8 mouse cellular contexts compared by ENCODE assay signal in the genomic region with DNA sequence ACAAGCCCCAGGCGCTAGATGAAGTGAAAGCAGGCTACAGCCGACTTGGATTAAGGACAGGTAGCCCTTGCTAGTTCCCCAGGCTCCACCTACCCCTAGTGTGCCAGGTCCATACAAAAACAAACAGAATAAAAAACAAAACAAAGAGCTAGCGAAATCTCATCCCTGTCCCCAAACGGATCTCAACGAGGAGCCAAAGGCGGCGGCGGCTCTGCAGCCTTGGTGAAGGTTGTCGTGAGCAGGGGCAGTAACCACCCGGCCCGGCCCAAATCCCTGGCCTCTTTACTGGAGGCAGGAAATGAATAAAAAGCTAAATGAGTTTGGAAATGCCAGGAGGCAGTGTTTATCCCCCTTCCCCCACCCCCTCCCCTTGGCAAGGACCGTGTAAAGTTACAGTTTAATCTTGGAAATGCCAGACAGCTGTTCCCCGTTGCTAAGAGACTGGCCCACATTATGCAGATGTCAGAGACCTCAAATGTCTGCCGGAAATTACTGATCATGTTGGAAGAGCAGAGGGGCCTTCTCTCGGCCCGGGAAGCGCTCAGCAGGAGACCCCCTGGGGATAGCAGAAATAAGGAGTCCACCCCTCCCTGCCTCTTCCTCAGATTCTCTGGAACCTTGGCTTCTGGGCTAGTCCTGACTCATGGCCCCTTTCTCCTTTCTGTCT.
DNase-seq lines count a peak whose midpoint lies in the region; ATAC-seq and TF ChIP-seq lines count a peak whose summit lies in the region.

No protein-coding gene starts in this region.

- no peak overlapping the region for H3K4me3 ChIP-seq in testis, adult 2 months (ENCODE audit: control insufficient read depth, low read depth, low read length)
- H3K4me3 ChIP-seq in hindbrain, postnatal 0 days (ENCODE audit: low read length), result no peak overlapping the region
- peak overlapping the region; percentile 9; the same call in 1 of the 2 replicates for H3K4me3 ChIP-seq in limb, embryonic 15.5 days

- H3K4me2 ChIP-seq in hindbrain, postnatal 0 days (ENCODE audit: low read depth, low read length), result peak overlapping the region; percentile 40
- peak overlapping the region; percentile 42 for H3K4me2 ChIP-seq in limb, embryonic 15.5 days

- no peaks in the 10 kb centered on the region for H3K9me3 ChIP-seq in hindbrain, postnatal 0 days (ENCODE audit: low read length)
- H3K9me3 ChIP-seq in limb, embryonic 15.5 days, result no peaks in the 10 kb centered on the region

- no peak for TF ChIP-seq POLR2A in testis, adult 2 months (IDR thresholded peaks at IDR 0.05; ENCODE audit: control insufficient read depth, low read depth, low read length)

- H3K36me3 ChIP-seq in testis, adult 2 months (ENCODE audit: control insufficient read depth, insufficient read depth, low read length), result no peaks in the 10 kb centered on the region
- H3K36me3 ChIP-seq in hindbrain, postnatal 0 days (ENCODE audit: insufficient read depth, low read length), result no peaks in the 10 kb centered on the region
- H3K36me3 ChIP-seq in limb, embryonic 15.5 days, result no peaks in the 10 kb centered on the region

- peak; percentile 11; the same call in 1 of the 2 replicates for ATAC-seq in hindbrain, postnatal 0 days
- peak; percentile 33; the same call in 1 of the 2 replicates for ATAC-seq in limb, embryonic 15.5 days (ENCODE audit: insufficient number of reproducible peaks, low FRiP score, low TSS enrichment, low read depth)

- TF ChIP-seq CTCF in testis, adult 2 months (IDR thresholded peaks at IDR 0.05; ENCODE audit: control insufficient read depth, insufficient read depth, insufficient replicate concordance, low read depth, low read length), result no peak
- no peak for TF ChIP-seq CTCF in hindbrain, postnatal 0 days (IDR thresholded peaks at IDR 0.05; ENCODE audit: low read depth)

- H3K4me1 ChIP-seq in testis, adult 2 months (ENCODE audit: control insufficient read depth, insufficient read depth, low read length), result peaks cover 32% of the 10 kb centered on the region
- peaks cover 70% of the 10 kb centered on the region for H3K4me1 ChIP-seq in hindbrain, postnatal 0 days (ENCODE audit: insufficient read depth, low read length)
- H3K4me1 ChIP-seq in limb, embryonic 15.5 days, result peaks cover 85% of the 10 kb centered on the region

- H3K27ac ChIP-seq in testis, adult 2 months (ENCODE audit: control insufficient read depth, insufficient read depth, low read depth, low read length), result peak overlapping the region; percentile 76
- H3K27ac ChIP-seq in hindbrain, postnatal 0 days, result peak overlapping the region; percentile 94
- peak overlapping the region; percentile 96 for H3K27ac ChIP-seq in limb, embryonic 15.5 days

- no peaks in the 10 kb centered on the region for H3K27me3 ChIP-seq in testis, adult 2 months (ENCODE audit: control insufficient read depth, insufficient read depth, low read length)
- H3K27me3 ChIP-seq in hindbrain, postnatal 0 days (ENCODE audit: insufficient read depth, low read length), result no peaks in the 10 kb centered on the region
- H3K27me3 ChIP-seq in limb, embryonic 15.5 days, result no peaks in the 10 kb centered on the region

- DNase-seq in testis, postnatal 14 days (ENCODE audit: low spot score), result no peak
- peak; percentile 77 for DNase-seq in cerebellum, adult 9-10 months
- peak; percentile 42 to 63 for DNase-seq in gastrocnemius, adult 8-10 months (ENCODE audit: low spot score in 2 of 2)
- peak; percentile 81 for DNase-seq in hindbrain, postnatal 0 days (ENCODE audit: low spot score)
- DNase-seq in neural tube, embryonic 10.5 days (ENCODE audit: extremely low spot score, low spot score), result peak; percentile 69
- DNase-seq in c-Kit-positive CD71-positive TER-119-positive erythroid progenitor cells, embryonic 14.5 days (ENCODE audit: low spot score), result no peak

- peak overlapping the region; percentile 28; the same call in 1 of the 2 replicates for H3K9ac ChIP-seq in hindbrain, postnatal 0 days (replicated peaks; ENCODE audit: low read length)
- H3K9ac ChIP-seq in limb, embryonic 15.5 days, result no peak overlapping the region

- WGBS in hindbrain, postnatal 0 days, result 3% methylated on average over 17 of the region's 17 CpGs
- WGBS in limb, embryonic 15.5 days, result 4% methylated on average over 17 of the region's 17 CpGs

Comparison
In these comparisons a context has a peak if more than half of its experiments do, and no peak if none do; other contexts are left out.
1. DNase-seq: peak in cerebellum, adult 9-10 months (single experiment), gastrocnemius, adult 8-10 months (2 of 2), hindbrain, postnatal 0 days (single experiment) and neural tube, embryonic 10.5 days (single experiment); none in testis, postnatal 14 days (single experiment) and c-Kit-positive CD71-positive TER-119-positive erythroid progenitor cells, embryonic 14.5 days (single experiment).
2. Peak in every context shown above with its lines, with median percentiles within 50 percentile points of each other: H3K27ac ChIP-seq.